Mouse (Mus musculus): Measurements from ENCODE around the gene Fancg. TPM values are rescaled to one million over a fixed set of nuclear protein-coding genes. Genes with fewer than 3 reads are reported as not detected.

The Fancg gene
- total and polyA plus RNA-seq, 3 experiments: 13.2 to 18.7 (median 13.7) TPM

DNA sequence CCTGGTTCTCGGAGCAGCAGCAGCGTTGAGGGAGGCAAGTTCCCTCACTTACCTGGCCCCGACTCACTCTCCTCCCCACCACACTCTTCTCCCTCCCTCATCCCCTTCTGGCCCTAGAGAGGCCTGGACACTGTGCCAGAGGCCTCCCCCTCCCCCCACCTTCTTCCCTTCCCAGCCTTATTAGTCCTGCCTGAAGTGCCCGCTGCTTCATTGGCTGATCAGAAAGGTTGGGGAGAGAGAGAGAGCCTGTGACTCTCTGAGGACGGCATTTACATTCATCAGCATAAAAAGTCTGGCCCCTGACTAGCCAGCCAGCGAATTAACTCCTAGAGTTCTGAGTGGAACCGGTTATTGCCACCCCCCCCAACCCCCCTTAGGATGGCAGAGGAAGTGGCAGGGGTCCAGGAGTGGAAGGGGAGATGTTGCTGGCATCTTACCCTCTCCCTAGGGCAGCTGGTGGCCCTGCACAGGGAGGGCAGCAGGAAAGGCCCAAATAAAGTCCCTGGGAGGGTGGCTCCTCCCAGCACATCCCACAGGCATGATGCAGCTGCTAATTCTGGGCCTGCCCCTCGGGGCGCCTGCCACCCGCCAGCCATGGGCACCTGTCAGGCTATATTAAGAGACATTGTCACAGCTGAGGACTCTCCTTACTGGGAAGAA, 56.7 kb downstream of the Fancg start:
- H3K27me3 ChIP-seq (replicated peaks): no peaks in the 10 kb centered on the region
- H3K36me3 ChIP-seq (replicated peaks in 1 of 2; ENCODE audit: control insufficient read depth in 1 of 2, insufficient read depth in 1 of 2, low read length in 1 of 2): peaks cover 4 to 31% of the 10 kb centered on the region in 2 experiments
- H3K27ac ChIP-seq (ENCODE audit: insufficient read depth, low read depth): no peak overlapping the region
- no peak overlapping the region for H3K9ac ChIP-seq (ENCODE audit: insufficient read depth, low read depth)
- H3K4me3 ChIP-seq (replicated peaks in 1 of 3; ENCODE audit: low read depth in 2 of 3, low read length in 2 of 3, poor library complexity in 1 of 3): no peak overlapping the region
- H3K79me2 ChIP-seq (replicated peaks; ENCODE audit: control insufficient read depth, extremely low read depth, insufficient read depth, poor library complexity, severe bottlenecking): no peaks in the 10 kb centered on the region
- in situ Hi-C loops (cut with MboI; ENCODE audit: low pct_ligation_motif_present, low pct_unique_long_range_greater_than_20kb, low sequenced_read_pairs): no loop called here
- H3K9me3 ChIP-seq (replicated peaks; ENCODE audit: low read length): no peaks in the 10 kb centered on the region
- dilution Hi-C loops (cut with MboI; ENCODE audit: extremely low pct_ligation_motif_present, extremely low pct_unique_long_range_greater_than_20kb, low sequenced_read_pairs): no loop called here
- no peak overlapping the region for H3K4me2 ChIP-seq (ENCODE audit: insufficient read depth, low read depth, poor library complexity, severe bottlenecking)
- H3K4me1 ChIP-seq (ENCODE audit: control insufficient read depth in 1 of 2, insufficient read depth in 2 of 2): peaks cover 8 to 58% of the 10 kb centered on the region in 2 experiments
- TF ChIP-seq MAX (IDR thresholded peaks at IDR 0.05; ENCODE audit: low read length): no peak
- TF ChIP-seq MAZ (IDR thresholded peaks at IDR 0.05; ENCODE audit: low read depth, low read length): no peak
- no peak for TF ChIP-seq EP300 (IDR thresholded peaks at IDR 0.05; ENCODE audit: low read length)
- TF ChIP-seq USF1 (IDR thresholded peaks at IDR 0.05; ENCODE audit: low read depth, low read length): no peak
- no peak for TF ChIP-seq MXI1 (IDR thresholded peaks at IDR 0.05; ENCODE audit: low read depth, low read length)
- no peak for TF ChIP-seq JUND (conservative IDR thresholded peaks at IDR 0.05; ENCODE audit: low read depth, low read length)
- no peak for TF ChIP-seq MAFK (IDR thresholded peaks at IDR 0.05; ENCODE audit: insufficient replicate concordance, low read length)
- TF ChIP-seq RAD21 (IDR thresholded peaks at IDR 0.05; ENCODE audit: low read depth, low read length): no peak
- no peak for TF ChIP-seq NRF1 (IDR thresholded peaks at IDR 0.05; ENCODE audit: low read depth, low read length)
- no peak for TF ChIP-seq ETS1 (conservative IDR thresholded peaks at IDR 0.05; ENCODE audit: low read depth, low read length)
- TF ChIP-seq HCFC1 (IDR thresholded peaks at IDR 0.05; ENCODE audit: low read depth, low read length): no peak
- TF ChIP-seq IRF4 (IDR thresholded peaks at IDR 0.05; ENCODE audit: low read depth, low read length): no peak
- no peak for TF ChIP-seq NELFE (IDR thresholded peaks at IDR 0.05; ENCODE audit: low read depth, low read length)
- no peak for TF ChIP-seq TBP (conservative IDR thresholded peaks at IDR 0.05; ENCODE audit: low read depth, low read length)
- TF ChIP-seq TCF12 (IDR thresholded peaks at IDR 0.05; ENCODE audit: low read depth, low read length): no peak
- TF ChIP-seq ZMIZ1 (IDR thresholded peaks at IDR 0.05; ENCODE audit: low read depth, low read length): no peak
- TF ChIP-seq SMC3 (IDR thresholded peaks at IDR 0.05; ENCODE audit: low read depth, low read length): no peak
- TF ChIP-seq POLR2AphosphoS2 (IDR thresholded peaks at IDR 0.05; ENCODE audit: low read depth, low read length): no peak
- DNase-seq (ENCODE audit: extremely low read depth): no peak

GRCm38 (mm10) chr4:42952563-42952962, 57.7 kb downstream of the Fancg start:
- dilution Hi-C loops (cut with MboI; ENCODE audit: extremely low pct_ligation_motif_present, extremely low pct_unique_long_range_greater_than_20kb, low sequenced_read_pairs): no loop called here
- no peak overlapping the region for H3K9ac ChIP-seq (ENCODE audit: insufficient read depth, low read depth)
- in situ Hi-C loops (cut with MboI; ENCODE audit: low pct_ligation_motif_present, low pct_unique_long_range_greater_than_20kb, low sequenced_read_pairs): no loop called here
- no peak overlapping the region for H3K27ac ChIP-seq (ENCODE audit: insufficient read depth, low read depth)
- DNase-seq (ENCODE audit: extremely low read depth): no peak
- H3K4me1 ChIP-seq (ENCODE audit: control insufficient read depth in 1 of 2, insufficient read depth in 2 of 2): peaks cover 8 to 58% of the 10 kb centered on the region in 2 experiments
- peaks cover 8% of the 10 kb centered on the region for H3K27me3 ChIP-seq (replicated peaks)
- no peak for TF ChIP-seq JUN (IDR thresholded peaks at IDR 0.05; ENCODE audit: insufficient read depth, low read depth, low read length)
- no peak overlapping the region for H3K4me2 ChIP-seq (ENCODE audit: insufficient read depth, low read depth, poor library complexity, severe bottlenecking)
- H3K36me3 ChIP-seq (replicated peaks in 1 of 2; ENCODE audit: control insufficient read depth in 1 of 2, insufficient read depth in 1 of 2, low read length in 1 of 2): peaks cover 4 to 24% of the 10 kb centered on the region in 2 experiments
- H3K4me3 ChIP-seq (replicated peaks in 1 of 3; ENCODE audit: low read depth in 2 of 3, low read length in 2 of 3, poor library complexity in 1 of 3): no peak overlapping the region
- H3K79me2 ChIP-seq (replicated peaks; ENCODE audit: control insufficient read depth, extremely low read depth, insufficient read depth, poor library complexity, severe bottlenecking): no peaks in the 10 kb centered on the region
- no peaks in the 10 kb centered on the region for H3K9me3 ChIP-seq (replicated peaks; ENCODE audit: low read length)

Other genes starting within 250 kb of the Fancg start
- not detected in 2 replicates for gene Ccl21a, start 236.5 kb downstream of the Fancg start, total RNA-seq (2012; rRNA removed)
- gene Ccl21a, start 236.5 kb downstream of the Fancg start, total RNA-seq (2014; rRNA removed): not detected in 2 replicates
- gene Ccl21a, start 236.5 kb downstream of the Fancg start, polyA plus RNA-seq (2012; ENCODE audit: insufficient read length, low read depth): not detected in 2 replicates
- gene Fam205a1, start 156.6 kb downstream of the Fancg start, total RNA-seq (2012; rRNA removed): not detected in 2 replicates
- not detected in 2 replicates for gene Fam205a1, start 156.6 kb downstream of the Fancg start, total RNA-seq (2014; rRNA removed)
- not detected in 2 replicates for gene Fam205a1, start 156.6 kb downstream of the Fancg start, polyA plus RNA-seq (2012; ENCODE audit: insufficient read length, low read depth)
- not detected in 2 replicates for gene Gm12394, start 153.7 kb downstream of the Fancg start, total RNA-seq (2012; rRNA removed)
- gene Gm12394, start 153.7 kb downstream of the Fancg start, total RNA-seq (2014; rRNA removed): not detected in 2 replicates
- gene Gm12394, start 153.7 kb downstream of the Fancg start, polyA plus RNA-seq (2012; ENCODE audit: insufficient read length, low read depth): not detected in 2 replicates
- gene Fam205c, start 136.3 kb downstream of the Fancg start, total RNA-seq (2012; rRNA removed): not detected in 2 replicates
- gene Fam205c, start 136.3 kb downstream of the Fancg start, total RNA-seq (2014; rRNA removed): not detected in 2 replicates
- not detected in 2 replicates for gene Fam205c, start 136.3 kb downstream of the Fancg start, polyA plus RNA-seq (2012; ENCODE audit: insufficient read length, low read depth)
- gene Phf24, start 93.8 kb downstream of the Fancg start, total RNA-seq (2012; rRNA removed): not detected in 2 replicates
- not detected in 2 replicates for gene Phf24, start 93.8 kb downstream of the Fancg start, total RNA-seq (2014; rRNA removed)
- gene Phf24, start 93.8 kb downstream of the Fancg start, polyA plus RNA-seq (2012; ENCODE audit: insufficient read length, low read depth): not detected in 2 replicates
- gene Dnajb5, start 60.7 kb downstream of the Fancg start, total RNA-seq (2012; rRNA removed): 2.7 and 3.2 TPM in 2 replicates
- gene Dnajb5, start 60.7 kb downstream of the Fancg start, total RNA-seq (2014; rRNA removed): 1.9 and 2.2 TPM in 2 replicates
- 3.9 and 4.2 TPM in 2 replicates for gene Dnajb5, start 60.7 kb downstream of the Fancg start, polyA plus RNA-seq (2012; ENCODE audit: insufficient read length, low read depth)
- gene 1700022I11Rik, start 40.9 kb downstream of the Fancg start, total RNA-seq (2012; rRNA removed): 0.55 and 1.4 TPM in 2 replicates
- gene 1700022I11Rik, start 40.9 kb downstream of the Fancg start, total RNA-seq (2014; rRNA removed): not detected in 2 replicates
- gene 1700022I11Rik, start 40.9 kb downstream of the Fancg start, polyA plus RNA-seq (2012; ENCODE audit: insufficient read length, low read depth): 0.07 and 0.24 TPM in 2 replicates
- 237 and 301 TPM in 2 replicates for gene Vcp, start 10.0 kb downstream of the Fancg start, total RNA-seq (2012; rRNA removed)
- gene Vcp, start 10.0 kb downstream of the Fancg start, total RNA-seq (2014; rRNA removed): 200 and 203 TPM in 2 replicates
- 462 and 463 TPM in 2 replicates for gene Vcp, start 10.0 kb downstream of the Fancg start, polyA plus RNA-seq (2012; ENCODE audit: insufficient read length, low read depth)
- gene Pigo, start 15.3 kb upstream of the Fancg start, total RNA-seq (2012; rRNA removed): 18.7 and 19.1 TPM in 2 replicates
- 8.0 and 8.7 TPM in 2 replicates for gene Pigo, start 15.3 kb upstream of the Fancg start, total RNA-seq (2014; rRNA removed)
- gene Pigo, start 15.3 kb upstream of the Fancg start, polyA plus RNA-seq (2012; ENCODE audit: insufficient read length, low read depth): 19.4 and 21.9 TPM in 2 replicates
- gene Stoml2, start 21.2 kb upstream of the Fancg start, total RNA-seq (2012; rRNA removed): 293 and 320 TPM in 2 replicates
- 296 and 338 TPM in 2 replicates for gene Stoml2, start 21.2 kb upstream of the Fancg start, total RNA-seq (2014; rRNA removed)
- 330 and 338 TPM in 2 replicates for gene Stoml2, start 21.2 kb upstream of the Fancg start, polyA plus RNA-seq (2012; ENCODE audit: insufficient read length, low read depth)
- 2.7 and 3.3 TPM in 2 replicates for gene Fam214b, start 35.7 kb upstream of the Fancg start, total RNA-seq (2012; rRNA removed)
- gene Fam214b, start 35.7 kb upstream of the Fancg start, total RNA-seq (2014; rRNA removed): 1.7 TPM in 2 replicates
- gene Fam214b, start 35.7 kb upstream of the Fancg start, polyA plus RNA-seq (2012; ENCODE audit: insufficient read length, low read depth): 4.7 and 5.3 TPM in 2 replicates
- 0.04 and 0.08 TPM in 2 replicates for gene Unc13b, start 48.4 kb upstream of the Fancg start, total RNA-seq (2012; rRNA removed)
- gene Unc13b, start 48.4 kb upstream of the Fancg start, total RNA-seq (2014; rRNA removed): 0.04 and 0.23 TPM in 2 replicates
- gene Unc13b, start 48.4 kb upstream of the Fancg start, polyA plus RNA-seq (2012; ENCODE audit: insufficient read length, low read depth): 0.19 TPM in 2 replicates